Mouse (Mus musculus) kidney, adult 2 months (tissue): ENCODE measurements at regions not wholly inside any gene's neighbourhood (a gene's known extent, or its start where the extent isn't known, plus 50 kb on each side); places are given as distances from the start of the nearest gene placed in this dataset.

Experiments
- CTCF ChIP-seq: fragments of 200-500 bp; conservative IDR thresholded peaks from 2 replicates; pipeline ENCODE4 v1.5.1; 2011; ENCODE audit warnings: low read depth, mild to moderate bottlenecking, control low read depth, low read length, moderate library complexity, mixed read lengths; ENCODE audit not compliant: insufficient read depth, insufficient read length
- POLR2A ChIP-seq: fragments of 200-500 bp; IDR thresholded peaks from one replicate; pipeline ENCODE4 v1.6.1; 2011; ENCODE audit warnings: low read depth, low read length, control low read depth

GRCm38 (mm10) chr5:67541867-67542266, 65.8 kb upstream of the Shisa3 start:
- no peak for TF ChIP-seq CTCF
- no peak for TF ChIP-seq POLR2A
